Mouse (Mus musculus) heart, embryonic 14.5 days (tissue): ENCODE results near the gene Eif4e1b. TPM values are rescaled to one million over a fixed set of nuclear protein-coding genes. Genes with fewer than 3 reads are reported as not detected.
A peak's percentile ranks its signal among the peaks of the same experiment; 100 is the strongest.

Experiments used
- ATAC-seq: fragments of 200-750 bp; cut with Nextera tagmentation; 2 replicates; pipeline ENCODE4 v1.8.0; 2017; ENCODE audit warnings: low read depth, moderate TSS enrichment; ENCODE audit not compliant: insufficient number of reproducible peaks, insufficient read depth, low FRiP score
- H3K27ac ChIP-seq, 2 experiments: fragments of 200-500 bp in 1 of 2; fragments of 300-500 bp in 1 of 2; sonication (generic) in 1 of 2; replicated peaks in 1 of 2; 2 replicates each; pipeline ENCODE4 v1.5.1; 2012 to 2014; ENCODE audit warnings: low read depth in 2 of 2, low read length in 2 of 2, control low read depth in 1 of 2, mild to moderate bottlenecking in 1 of 2, mixed read lengths in 1 of 2; ENCODE audit not compliant: control insufficient read depth in 1 of 2, insufficient read depth in 1 of 2
- H3K27me3 ChIP-seq: fragments of 300-500 bp; sonication (generic); 2 replicates; pipeline ENCODE4 v1.6.1; 2014; ENCODE audit warnings: mild to moderate bottlenecking, low read length, control low read depth; ENCODE audit not compliant: control insufficient read depth, insufficient read depth
- H3K36me3 ChIP-seq: fragments of 300-500 bp; sonication (generic); 2 replicates; pipeline ENCODE4 v1.6.1; 2014; ENCODE audit warnings: mild to moderate bottlenecking, control low read depth, low read length, mixed read lengths; ENCODE audit not compliant: control insufficient read depth, insufficient read depth
- H3K4me1 ChIP-seq, 2 experiments: fragments of 200-500 bp in 1 of 2; fragments of 300-500 bp in 1 of 2; sonication (generic) in 1 of 2; 2 replicates each; pipeline ENCODE4 v1.6.1; 2012 to 2014; ENCODE audit warnings: low read length in 2 of 2, control low read depth in 1 of 2, mixed read lengths in 1 of 2; ENCODE audit not compliant: control insufficient read depth in 2 of 2, insufficient read depth in 2 of 2
- H3K4me2 ChIP-seq: fragments of 300-500 bp; sonication (generic); 2 replicates; pipeline ENCODE4 v1.6.1; 2014; ENCODE audit warnings: mild to moderate bottlenecking, low read length
- H3K4me3 ChIP-seq, 2 experiments: fragments of 200-500 bp in 1 of 2; fragments of 300-500 bp in 1 of 2; sonication (generic) in 1 of 2; 2 replicates each; pipeline ENCODE4 v1.5.1; 2012 to 2014; ENCODE audit warnings: low read length in 2 of 2, mild to moderate bottlenecking in 2 of 2, control low read depth in 1 of 2, low read depth in 1 of 2, moderate library complexity in 1 of 2; ENCODE audit not compliant: control insufficient read depth in 1 of 2, insufficient read depth in 1 of 2
- H3K9ac ChIP-seq: fragments of 300-500 bp; sonication (generic); 2 replicates; pipeline ENCODE4 v1.6.1; 2014; ENCODE audit warnings: mild to moderate bottlenecking, low read length
- H3K9me3 ChIP-seq: fragments of 300-500 bp; sonication (generic); 2 replicates; pipeline ENCODE4 v1.6.1; 2016; ENCODE audit warnings: low read length, control low read depth; ENCODE audit not compliant: control insufficient read depth
- WGBS: fragments of 180-500 bp; shearing (Covaris S2); extraction: QIAGEN DNeasy Blood & Tissue Kit; methylation state at CpG from one replicate; pipeline ENCODE4 v1.1.7; 2014; 5-methylcytosine and 5-hydroxymethylcytosine counted together
- polyA plus RNA-seq: library from polyadenylated mRNA; unstranded; fragments of >200 nt; fragmentation: Nextera tagmentation; extraction: Ambion mirVana; gene quantifications from 2 replicates; pipeline ENCODE4 v1.2.1, GENCODE M21; 2014

The Eif4e1b gene
- polyA plus RNA-seq, 1 experiment from 2014 or later = not detected

DNA sequence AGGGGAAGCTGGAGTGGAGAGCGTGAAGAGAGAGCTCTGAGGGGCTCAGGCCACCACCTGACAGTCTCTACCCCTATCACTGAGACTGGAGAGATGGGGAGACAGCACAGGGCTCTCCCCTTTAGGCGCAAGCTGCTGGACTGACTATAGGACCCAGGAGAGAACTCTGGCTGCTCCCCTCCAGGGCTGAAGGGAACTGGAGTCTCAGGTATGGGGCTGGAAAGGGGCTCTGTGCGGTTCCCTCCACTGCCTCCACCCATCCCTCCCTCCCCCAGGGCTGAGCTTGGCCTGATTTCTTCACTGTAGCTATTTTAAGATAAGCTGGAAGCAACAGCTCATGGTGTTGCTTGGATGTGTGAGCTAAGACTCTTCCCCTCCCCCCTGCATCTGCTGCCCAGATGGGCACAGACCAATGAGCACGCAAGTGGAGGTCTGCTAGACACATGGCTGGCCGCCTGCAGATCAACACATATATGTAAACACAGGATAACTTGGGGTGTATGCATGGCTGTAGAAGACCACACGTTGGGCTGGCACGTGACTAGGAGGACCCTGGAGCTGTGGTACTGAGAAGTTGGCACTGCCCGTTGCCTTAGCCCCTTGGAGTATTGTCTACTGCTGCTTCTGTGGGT lies 23.5 kb upstream of the Eif4e1b start:
- peaks cover 5% of the 10 kb centered on the region in 2 experiments; a peak in 3 of 4 replicates for H3K4me1 ChIP-seq
- H3K4me2 ChIP-seq = no peak overlapping the region
- WGBS = 43% methylated on average over 8 of the region's 8 CpGs
- no peak overlapping the region for H3K9ac ChIP-seq
- no peaks in the 10 kb centered on the region for H3K36me3 ChIP-seq
- H3K9me3 ChIP-seq = no peaks in the 10 kb centered on the region
- H3K27me3 ChIP-seq = peaks cover 74% of the 10 kb centered on the region
- no peak overlapping the region for H3K4me3 ChIP-seq
- no peak for ATAC-seq
- H3K27ac ChIP-seq = no peak overlapping the region

DNA sequence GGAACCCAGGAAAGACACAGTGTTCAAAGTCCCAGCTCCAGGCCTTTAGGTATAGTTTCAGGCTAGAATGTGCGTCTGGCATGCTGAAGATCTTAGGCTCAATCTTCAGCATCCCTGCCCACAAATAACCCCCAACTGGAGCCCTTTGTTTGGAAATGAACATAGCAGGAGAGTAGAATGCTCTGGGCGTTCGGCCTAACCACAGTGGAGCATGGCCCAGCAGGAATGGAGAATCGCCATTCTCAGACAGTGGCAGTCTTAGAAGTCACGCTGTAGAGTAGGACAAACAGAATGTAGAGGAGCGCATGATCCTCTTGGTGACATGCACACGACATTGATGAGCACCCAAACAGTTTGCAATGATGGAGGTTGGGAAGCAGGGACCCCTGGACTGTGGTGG lies 22.9 kb upstream of the Eif4e1b start:
- 73% methylated on average over 7 of the region's 7 CpGs for WGBS
- Histone ChIP-seq H3K9me3 (no peaks in the 10 kb centered on the region), H3K27me3 (peaks cover 75% of the 10 kb centered on the region), H3K4me3 (no peak overlapping the region), H3K9ac (no peak overlapping the region), H3K4me2 (no peak overlapping the region), H3K4me1 (peaks cover 5 to 7% of the 10 kb centered on the region in 2 experiments; a peak in 3 of 4 replicates), H3K36me3 (no peaks in the 10 kb centered on the region), H3K27ac (no peak overlapping the region)
- no peak for ATAC-seq

DNA sequence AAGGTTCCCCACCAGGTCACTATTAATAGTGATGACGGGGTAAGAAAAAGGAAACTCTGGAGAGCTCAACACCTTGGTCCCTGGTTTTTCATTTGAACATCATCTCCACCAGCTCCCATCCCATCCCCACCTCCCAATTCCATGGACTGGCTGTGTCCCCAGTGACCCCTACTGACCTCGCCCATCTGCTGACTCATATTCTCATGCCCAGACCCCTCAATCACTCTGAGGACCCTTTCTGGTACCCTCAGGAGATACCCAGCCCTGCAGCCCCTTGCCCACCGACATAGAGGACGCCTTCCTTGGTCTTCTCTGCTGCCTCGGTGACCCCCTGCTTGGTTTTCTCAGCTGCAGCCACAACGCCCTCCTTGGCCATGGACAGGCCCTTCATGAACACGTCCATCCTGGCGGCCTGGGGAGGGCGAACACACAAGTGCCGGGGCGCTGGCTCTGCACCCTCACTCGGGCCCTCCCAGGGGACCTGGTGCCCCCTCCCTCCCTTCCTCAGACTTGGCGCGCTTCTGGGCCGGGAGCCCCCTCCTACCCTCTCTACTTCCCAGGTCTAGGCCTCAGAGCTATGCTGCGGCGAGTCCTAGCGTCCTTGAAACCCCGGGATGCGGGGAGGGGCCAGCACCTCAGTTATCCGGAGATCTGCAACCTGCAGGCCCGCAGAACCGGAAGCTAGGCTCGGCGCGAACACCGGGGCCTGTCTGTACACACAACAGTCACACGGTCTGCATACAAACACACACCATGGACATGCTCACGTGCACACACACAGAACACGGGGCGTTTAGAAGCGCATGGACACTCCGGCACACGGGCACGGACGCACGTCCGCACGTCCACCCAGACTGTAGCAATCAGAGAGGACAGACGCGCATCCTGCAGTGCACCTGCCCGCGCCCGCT lies 18.3 kb upstream of the Eif4e1b start:
- Histone ChIP-seq H3K27me3 (peaks cover 62% of the 10 kb centered on the region), H3K27ac (no peak overlapping the region), H3K36me3 (no peaks in the 10 kb centered on the region), H3K4me2 (peak overlapping the region; percentile 56), H3K4me1 (peaks cover 0 to 7% of the 10 kb centered on the region in 2 experiments; a peak in 1 of 4 replicates), H3K9ac (no peak overlapping the region), H3K9me3 (no peaks in the 10 kb centered on the region), H3K4me3 (peak overlapping the region; percentile 4 to 29; a peak in 3 of 4 replicates)
- WGBS = 5% methylated on average over 41 of the region's 44 CpGs
- no peak for ATAC-seq

DNA sequence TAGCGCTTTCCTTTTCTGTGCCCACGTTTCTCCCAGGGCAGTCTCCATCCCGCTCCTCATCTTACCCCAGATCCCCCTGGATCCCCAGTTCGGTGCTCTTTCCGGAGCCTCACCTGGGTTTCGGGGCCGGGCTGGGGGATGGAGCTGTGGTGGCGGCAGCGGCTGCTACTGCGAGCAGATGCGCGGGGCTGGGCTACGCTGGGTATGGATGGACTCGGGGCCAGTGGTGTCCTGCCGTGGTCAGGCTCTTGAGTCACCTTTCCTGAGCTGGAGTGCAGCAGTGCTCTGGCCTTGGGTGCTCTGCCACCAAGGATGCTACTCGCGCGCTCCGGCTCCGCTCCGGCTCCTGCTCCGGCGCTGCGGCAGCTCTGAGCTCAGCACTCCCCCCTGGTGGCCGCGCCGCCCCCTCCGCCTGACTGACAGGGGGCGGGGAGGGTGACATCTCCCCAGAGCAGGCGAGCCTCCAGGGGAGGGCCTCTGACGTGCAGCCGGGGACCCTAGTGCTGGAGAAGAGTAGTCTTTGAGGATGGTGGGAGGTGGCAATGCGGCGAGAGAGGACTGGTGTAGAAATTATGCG lies 17.5 kb upstream of the Eif4e1b start, which contains the start of gene Sncb:
TSS of gene Sncb (minus strand) at position 404 of the 577 bp plus-strand sequence.
- Histone ChIP-seq H3K4me3 (peak within 1 kb of the TSS; percentile 4 to 29; a peak in 3 of 4 replicates), H3K27ac (no peak within 1 kb of the TSS), H3K4me1 (peaks cover 0 to 7% of the 10 kb centered on the region in 2 experiments; a peak in 1 of 4 replicates), H3K9me3 (no peaks in the 10 kb centered on the region), H3K36me3 (no peaks in the 10 kb centered on the region), H3K9ac (no peak within 1 kb of the TSS), H3K4me2 (peak within 1 kb of the TSS; percentile 56), H3K27me3 (peaks cover 56% of the 10 kb centered on the region)
- WGBS = 2% methylated on average over 35 of the region's 35 CpGs
- no peak for ATAC-seq

DNA sequence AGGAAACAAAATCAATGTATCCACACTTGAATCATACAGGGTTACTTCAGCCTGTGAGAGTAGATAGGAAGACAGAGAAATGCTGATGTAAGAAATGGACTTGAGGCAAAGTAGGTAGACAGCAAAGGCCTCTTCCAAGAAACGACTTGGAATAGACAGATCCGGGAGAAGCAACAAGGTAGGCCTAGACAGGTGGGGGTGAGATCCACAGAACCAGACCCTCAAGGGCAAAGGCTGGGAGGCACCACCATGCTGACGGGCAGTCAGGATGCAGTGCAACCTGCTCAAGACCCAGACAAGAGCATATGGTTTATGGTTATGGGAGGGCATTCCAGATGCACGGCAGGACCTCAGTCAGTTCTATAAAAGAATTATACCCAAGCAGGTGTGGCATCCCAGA lies 16.8 kb upstream of the Eif4e1b start:
- H3K36me3 ChIP-seq = no peaks in the 10 kb centered on the region
- H3K9me3 ChIP-seq = no peaks in the 10 kb centered on the region
- no peak overlapping the region for H3K4me3 ChIP-seq
- H3K27me3 ChIP-seq = peaks cover 56% of the 10 kb centered on the region
- no peak overlapping the region for H3K9ac ChIP-seq
- no peak for ATAC-seq
- WGBS = 83% methylated on average over 4 of the region's 4 CpGs
- peaks cover 0 to 7% of the 10 kb centered on the region in 2 experiments; a peak in 1 of 4 replicates for H3K4me1 ChIP-seq
- H3K27ac ChIP-seq = no peak overlapping the region
- H3K4me2 ChIP-seq = no peak overlapping the region

DNA sequence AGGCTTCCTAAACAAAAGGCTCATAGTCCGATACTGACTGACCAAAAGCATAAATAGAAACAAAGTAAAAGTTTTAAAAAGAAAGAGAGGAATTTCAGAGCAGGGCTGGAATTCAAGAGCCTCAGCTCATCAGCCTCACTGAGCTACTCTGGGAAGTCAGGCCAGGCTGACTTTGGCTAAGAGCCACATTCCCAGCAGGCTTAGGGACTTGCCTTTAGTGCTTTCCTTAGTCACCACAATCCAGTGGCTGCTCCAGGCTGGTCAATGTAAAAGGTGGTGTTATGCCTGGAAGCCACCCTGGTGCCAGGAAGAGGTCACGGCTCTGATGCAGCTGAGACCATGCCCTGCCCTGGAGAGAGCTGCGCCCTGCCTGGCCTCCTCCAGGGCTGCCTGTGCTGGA lies 3.2 kb upstream of the Eif4e1b start:
- WGBS = 62% methylated on average over 3 of the region's 3 CpGs
- ATAC-seq = 0 out of 2 replicates have a peak, but pooled peaks have one; percentile 21
- 0 out of 2 replicates have a peak, but pooled peaks cover 5% of the 10 kb centered on the region for H3K9me3 ChIP-seq

DNA sequence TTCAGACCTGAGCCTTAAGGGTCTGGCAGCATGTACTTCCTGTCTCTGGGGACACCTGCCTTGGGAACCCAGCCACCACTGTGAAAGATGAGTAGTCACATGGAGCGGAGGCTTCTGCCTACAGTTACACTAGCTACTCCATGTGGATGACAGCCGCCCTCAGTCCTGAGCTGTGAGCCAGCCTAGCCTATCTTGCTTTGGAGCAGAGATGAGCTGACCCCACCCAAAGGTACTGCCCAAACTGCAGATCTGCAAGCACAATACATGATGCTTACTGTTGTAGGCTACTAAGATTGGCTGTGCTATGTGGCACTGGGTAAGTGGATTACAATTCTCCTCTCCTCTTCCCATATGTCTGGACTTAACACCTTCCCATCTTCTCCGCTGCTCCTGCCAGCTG lies 2.7 kb upstream of the Eif4e1b start:
- 68% methylated on average over 3 of the region's 3 CpGs for WGBS

More for the DNA sequence above, 3.2 kb upstream of the Eif4e1b start:
- Histone ChIP-seq H3K4me1 (no peaks in the 10 kb centered on the region), H3K36me3 (no peaks in the 10 kb centered on the region), H3K4me3 (no peak overlapping the region), H3K9ac (no peak overlapping the region), H3K4me2 (no peak overlapping the region), H3K27me3 (no peaks in the 10 kb centered on the region), H3K27ac (no peak overlapping the region)

More for the DNA sequence above, 2.7 kb upstream of the Eif4e1b start:
- 0 out of 2 replicates have a peak, but pooled peaks cover 2% of the 10 kb centered on the region for H3K9me3 ChIP-seq
- H3K36me3 ChIP-seq = no peaks in the 10 kb centered on the region
- H3K9ac ChIP-seq = no peak overlapping the region
- H3K4me3 ChIP-seq = no peak overlapping the region
- no peak overlapping the region for H3K27ac ChIP-seq
- ATAC-seq = no peak
- H3K4me1 ChIP-seq = no peaks in the 10 kb centered on the region
- H3K4me2 ChIP-seq = no peak overlapping the region
- no peaks in the 10 kb centered on the region for H3K27me3 ChIP-seq
